Mouse (Mus musculus) monocyte, adult 2 months (primary cell): ENCODE measurements around the gene Parp12.

Experiments
- DNase-seq, 2 experiments: peaks; one replicate each; pipeline ENCODE4 v3.0.0; 2022; ENCODE audit warnings: low spot score in 2 of 2, low read depth in 1 of 2

The Parp12 gene

GRCm38 (mm10) chr6:39117584-39118455 is at the start of gene Parp12:
Gene Parp12, minus strand, starts transcription at chr6:39118349.
- peak; percentile 13 to 59 for DNase-seq

- no peak for DNase-seq
Measured at GRCm38 (mm10) chr6:39164891-39165290, 46.7 kb upstream of the Parp12 start.

DNA sequence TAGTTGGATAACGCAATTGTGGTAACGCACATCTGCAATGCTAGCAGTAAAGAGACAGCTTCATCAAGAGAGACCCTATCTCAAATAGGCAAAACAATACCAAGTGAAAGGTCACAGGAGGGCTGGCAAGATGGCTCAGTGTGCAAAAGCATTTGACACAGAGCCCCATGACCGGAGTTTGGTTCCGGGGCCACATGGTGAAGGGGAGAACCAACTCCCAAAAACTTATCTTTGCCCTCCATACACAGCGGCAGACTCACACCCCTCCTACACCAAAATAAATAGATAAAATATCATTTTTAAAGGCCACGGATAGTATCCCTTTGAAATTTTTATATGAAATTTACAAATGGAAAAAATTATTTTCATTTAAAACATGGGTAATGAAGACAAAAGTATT is 43.8 kb upstream of the Parp12 start:
- no peak for DNase-seq

GRCm38 (mm10) chr6:39146041-39146440 is 27.9 kb upstream of the Parp12 start:
- no peak for DNase-seq

- no peak for DNase-seq
Measured at GRCm38 (mm10) chr6:39132556-39132955, 14.4 kb upstream of the Parp12 start.

DNA sequence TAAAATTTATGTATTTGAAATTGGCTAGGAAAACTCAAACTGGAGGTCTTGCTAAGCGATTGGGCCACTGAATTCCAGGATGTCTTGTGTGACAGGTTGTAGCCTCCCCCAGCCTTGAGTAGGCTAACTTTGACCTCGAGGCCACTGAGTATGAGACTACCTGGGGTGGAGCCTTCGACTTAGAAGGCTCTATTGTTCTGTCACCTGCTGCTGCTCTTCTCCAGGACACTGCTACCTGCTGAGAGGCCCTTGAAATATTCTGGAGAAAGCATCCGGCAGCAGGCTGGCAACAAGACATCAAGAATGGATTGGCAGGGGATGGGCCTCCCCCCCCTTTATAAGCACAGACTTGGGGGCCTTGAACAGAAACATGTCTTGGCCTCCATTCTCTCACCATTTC is 13.3 kb upstream of the Parp12 start:
- no peak for DNase-seq

- DNase-seq = no peak
Measured at GRCm38 (mm10) chr6:39124719-39125118, 6.6 kb upstream of the Parp12 start.

GRCm38 (mm10) chr6:39120685-39121084 is 2.5 kb upstream of the Parp12 start:
- no peak for DNase-seq

GRCm38 (mm10) chr6:39118456-39118881 is 320 bp upstream of the Parp12 start:
- DNase-seq = no peak

DNA sequence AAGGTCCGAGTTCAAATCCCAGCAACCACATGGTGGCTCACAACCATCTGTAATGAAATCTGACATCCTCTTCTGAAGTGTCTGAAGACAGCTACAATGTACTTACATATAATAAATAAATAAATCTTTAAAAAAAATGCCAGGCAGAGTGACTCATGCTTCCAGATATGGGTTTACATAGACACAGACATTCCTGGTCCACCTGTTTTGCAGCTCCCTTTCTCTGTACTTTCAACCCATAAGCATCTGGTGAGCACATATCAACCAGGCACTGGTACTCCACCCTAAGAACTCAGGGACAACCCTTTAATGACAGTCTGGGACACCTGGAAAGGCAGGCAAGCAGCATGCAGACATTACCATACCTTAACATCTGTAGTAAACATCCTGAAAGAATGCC is 2.7 kb downstream of the Parp12 start:
- no peak for DNase-seq

- DNase-seq = no peak
Measured at GRCm38 (mm10) chr6:39113141-39113540, 5.0 kb downstream of the Parp12 start.

DNA sequence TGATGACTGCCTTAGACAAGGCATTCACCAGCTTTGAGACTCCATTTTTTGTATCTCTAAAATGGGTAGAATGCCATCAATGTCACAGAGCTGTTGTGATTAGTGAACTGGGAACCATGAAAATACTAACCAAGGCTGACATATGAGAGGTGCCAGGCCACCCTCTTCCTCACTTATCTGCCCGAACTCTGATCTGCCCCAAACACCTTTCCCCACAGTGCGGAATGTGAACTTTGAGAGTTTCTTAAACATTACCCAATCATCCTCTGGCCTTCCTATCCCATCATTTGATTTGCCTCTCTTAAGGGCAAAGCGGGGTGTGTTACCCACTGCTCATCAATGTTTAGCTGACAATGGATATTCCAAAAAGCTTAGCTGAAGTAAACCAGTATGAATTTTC is 5.4 kb downstream of the Parp12 start:
- DNase-seq = no peak

- DNase-seq = no peak
Measured at GRCm38 (mm10) chr6:39106812-39107211, 11.3 kb downstream of the Parp12 start.

DNA sequence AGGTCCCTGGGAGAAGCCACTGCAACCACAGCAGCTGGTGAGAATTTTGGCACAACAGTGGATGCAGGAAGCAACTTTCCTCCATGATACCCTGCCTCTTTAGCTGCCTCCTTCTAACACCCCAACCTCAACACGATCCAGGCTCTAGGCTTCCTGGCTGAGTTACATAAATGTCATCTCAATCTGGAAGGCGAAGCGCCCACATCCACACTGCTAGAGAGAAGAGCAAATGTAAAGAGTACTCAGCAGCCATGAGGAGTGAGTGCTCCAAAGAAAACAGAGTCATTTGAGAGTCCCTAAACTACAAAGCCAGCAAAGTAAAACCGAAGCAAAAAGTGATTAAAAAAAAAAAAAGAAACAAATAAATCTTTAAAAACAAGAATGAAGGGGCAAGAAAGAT is 13.5 kb downstream of the Parp12 start:
- DNase-seq = no peak

DNA sequence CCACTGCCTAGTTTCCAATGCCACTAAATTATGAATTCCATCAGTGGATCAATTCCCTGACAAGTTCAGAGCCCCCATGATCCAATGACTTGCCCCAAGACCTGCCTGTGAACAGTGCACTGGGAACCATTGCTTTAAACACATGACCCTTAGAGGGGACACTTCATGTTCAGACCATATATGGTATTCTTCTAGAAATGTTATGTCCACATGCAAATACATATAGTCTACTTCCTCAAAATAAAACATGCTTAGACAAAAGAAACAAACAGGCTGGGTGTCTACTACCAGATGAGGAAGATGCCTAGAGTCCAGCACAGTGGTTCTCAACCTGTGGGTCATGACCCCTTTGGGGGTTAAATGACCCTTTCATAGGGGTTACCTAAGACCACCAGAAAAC is 41.7 kb downstream of the Parp12 start:
- no peak for DNase-seq

DNA sequence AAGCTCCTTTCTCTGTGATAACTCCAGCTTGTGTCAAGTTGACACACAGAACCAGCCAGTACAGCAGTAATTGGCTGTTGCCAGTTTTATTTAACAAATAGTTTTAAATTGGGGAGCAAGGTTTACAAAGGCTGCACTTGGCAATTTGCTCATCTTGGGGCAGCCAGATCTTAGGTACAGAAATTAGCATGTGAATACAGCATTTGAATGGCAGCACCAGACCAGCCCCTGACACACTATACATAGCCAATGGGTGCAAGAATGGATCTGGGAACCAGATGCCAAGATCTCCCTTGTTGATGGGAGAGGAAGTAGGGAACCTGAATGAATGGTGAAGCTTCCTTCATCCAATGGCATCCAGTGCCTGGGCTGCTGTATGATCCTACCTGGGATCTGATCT is 44.0 kb downstream of the Parp12 start:
- no peak for DNase-seq

DNA sequence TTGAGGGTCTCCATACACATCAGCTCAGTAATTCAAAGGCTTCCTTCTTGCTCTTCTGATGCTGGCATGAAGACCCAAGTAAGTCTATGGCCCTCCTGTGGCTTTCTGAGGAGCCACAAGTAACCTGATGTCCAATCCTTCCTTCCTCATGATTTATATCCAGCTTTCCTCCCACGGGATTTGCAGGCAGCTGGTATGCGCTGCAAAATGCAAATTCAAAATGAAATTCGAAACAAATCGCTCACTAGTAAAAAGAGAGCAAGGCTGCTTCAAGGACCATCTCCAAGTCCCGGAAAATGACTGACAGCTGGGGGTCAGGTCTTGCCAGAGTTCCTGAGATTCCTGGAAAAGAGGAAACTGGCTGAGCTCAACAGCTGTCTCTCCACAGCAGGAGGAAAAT is 45.5 kb downstream of the Parp12 start:
- no peak for DNase-seq

- peak in 1 of 2 experiments; percentile 56 for DNase-seq
Measured at GRCm38 (mm10) chr6:39066935-39067578, 51.1 kb downstream of the Parp12 start.

DNA sequence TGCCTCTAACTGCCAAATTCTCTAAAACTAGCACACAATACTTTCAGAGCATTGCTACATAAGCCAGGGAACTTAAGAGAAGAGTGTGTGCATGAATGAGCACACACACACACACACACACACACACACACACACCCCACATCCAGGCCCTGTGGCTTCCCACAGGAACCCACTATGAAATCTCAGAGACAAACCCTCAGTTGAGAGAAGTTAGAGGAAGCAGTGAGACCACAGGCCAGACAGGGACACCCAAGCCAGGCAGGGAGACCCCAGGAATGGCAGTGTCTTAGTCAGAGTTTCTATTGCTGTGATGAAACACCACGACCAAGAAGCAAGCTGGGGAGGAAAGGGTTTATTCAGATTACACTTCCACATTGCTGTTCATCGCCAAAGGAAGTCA is 54.6 kb downstream of the Parp12 start:
- DNase-seq = no peak

GRCm38 (mm10) chr6:39061180-39061579 is 57.0 kb downstream of the Parp12 start:
- no peak for DNase-seq

GRCm38 (mm10) chr6:39059547-39060497 is 58.3 kb downstream of the Parp12 start:
- no peak for DNase-seq
